Mouse (Mus musculus): ENCODE measurements around the gene Mocs1. TPM values are rescaled to one million over a fixed set of nuclear protein-coding genes. Genes with fewer than 3 reads are reported as not detected.

Gene Mocs1
- 3.3 and 3.5 TPM in 2 replicates for polyA plus RNA-seq (2015; fragmentation: Nextera tagmentation; extraction: Ambion mirVana)

GRCm38 (mm10) chr17:49428239-49428688 lies at the start of gene Mocs1:
Gene Mocs1, plus strand, starts transcription at chr17:49428362.
- Histone ChIP-seq H3K4me2 (replicated peaks) (peak within 1 kb of the TSS; percentile 94), H3K27ac (no peak within 1 kb of the TSS)
- WGBS = under 1% methylated on average over 28 of the region's 28 CpGs

GRCm38 (mm10) chr17:49379645-49380044 lies 48.5 kb upstream of the Mocs1 start:
- Histone ChIP-seq H3K36me3 (no peaks in the 10 kb centered on the region), H3K9ac (replicated peaks) (no peak overlapping the region), H3K27me3 (no peaks in the 10 kb centered on the region), H3K27ac (no peak overlapping the region), H3K9me3 (no peaks in the 10 kb centered on the region), H3K4me2 (replicated peaks) (no peak overlapping the region), H3K4me3 (replicated peaks) (no peak overlapping the region), H3K4me1 (replicated peaks) (0 out of 2 replicates have a peak, but pooled peaks cover 4% of the 10 kb centered on the region)
- ATAC-seq = no peak
- WGBS = 76% methylated on average over 4 of the region's 4 CpGs

More at GRCm38 (mm10) chr17:49428239-49428688, at the start of gene Mocs1:
- Histone ChIP-seq H3K36me3 (no peaks in the 10 kb centered on the region), H3K4me1 (replicated peaks) (peaks cover 23% of the 10 kb centered on the region), H3K27me3 (no peaks in the 10 kb centered on the region), H3K4me3 (replicated peaks) (peak within 1 kb of the TSS; percentile 79), H3K9ac (replicated peaks) (peak within 1 kb of the TSS; percentile 87), H3K9me3 (no peaks in the 10 kb centered on the region)
- peak; percentile 99 for ATAC-seq

- Histone ChIP-seq H3K4me2 (replicated peaks) (no peak overlapping the region), H3K9me3 (0 out of 2 replicates have a peak, but pooled peaks cover 2% of the 10 kb centered on the region), H3K36me3 (no peaks in the 10 kb centered on the region), H3K27ac (no peak overlapping the region), H3K4me1 (replicated peaks) (0 out of 2 replicates have a peak, but pooled peaks cover 4% of the 10 kb centered on the region), H3K27me3 (no peaks in the 10 kb centered on the region), H3K9ac (replicated peaks) (no peak overlapping the region), H3K4me3 (replicated peaks) (no peak overlapping the region)
- no peak for ATAC-seq
- WGBS = 68% methylated on average over 6 of the region's 6 CpGs
These were observed 43.8 kb upstream of the Mocs1 start for GRCm38 (mm10) chr17:49384217-49384943.

- WGBS = 86% methylated on average over 2 of the region's 2 CpGs
- no peaks in the 10 kb centered on the region for H3K27me3 ChIP-seq
- H3K4me3 ChIP-seq (replicated peaks) = no peak overlapping the region
- H3K4me1 ChIP-seq (replicated peaks) = 0 out of 2 replicates have a peak, but pooled peaks cover 7% of the 10 kb centered on the region
- no peak overlapping the region for H3K4me2 ChIP-seq (replicated peaks)
- H3K9me3 ChIP-seq = 0 out of 2 replicates have a peak, but pooled peaks cover 2% of the 10 kb centered on the region
- no peak overlapping the region for H3K27ac ChIP-seq
- ATAC-seq = no peak
- no peaks in the 10 kb centered on the region for H3K36me3 ChIP-seq
- no peak overlapping the region for H3K9ac ChIP-seq (replicated peaks)
These were observed 40.4 kb upstream of the Mocs1 start for GRCm38 (mm10) chr17:49387741-49388140.

- 9% methylated on average over 1 of the region's 1 CpGs for WGBS
- H3K27ac ChIP-seq = no peak overlapping the region
- H3K9me3 ChIP-seq = 0 out of 2 replicates have a peak, but pooled peaks cover under 1% of the 10 kb centered on the region
- H3K4me3 ChIP-seq (replicated peaks) = no peak overlapping the region
- no peaks in the 10 kb centered on the region for H3K27me3 ChIP-seq
- no peak overlapping the region for H3K9ac ChIP-seq (replicated peaks)
- no peaks in the 10 kb centered on the region for H3K36me3 ChIP-seq
- no peak overlapping the region for H3K4me2 ChIP-seq (replicated peaks)
- no peak for ATAC-seq
- 0 out of 2 replicates have a peak, but pooled peaks cover 4% of the 10 kb centered on the region for H3K4me1 ChIP-seq (replicated peaks)
These were observed 35.4 kb upstream of the Mocs1 start for GRCm38 (mm10) chr17:49392751-49393150.

- 70% methylated on average over 1 of the region's 1 CpGs for WGBS
- Histone ChIP-seq H3K27ac (no peak overlapping the region), H3K4me1 (replicated peaks) (0 out of 2 replicates have a peak, but pooled peaks cover 4% of the 10 kb centered on the region), H3K9me3 (no peaks in the 10 kb centered on the region), H3K36me3 (no peaks in the 10 kb centered on the region), H3K27me3 (no peaks in the 10 kb centered on the region), H3K4me3 (replicated peaks) (no peak overlapping the region), H3K9ac (replicated peaks) (no peak overlapping the region), H3K4me2 (replicated peaks) (no peak overlapping the region)
- ATAC-seq = no peak
These were observed 33.3 kb upstream of the Mocs1 start for GRCm38 (mm10) chr17:49394836-49395235.

- H3K9ac ChIP-seq (replicated peaks) = no peak overlapping the region
- no peak overlapping the region for H3K4me2 ChIP-seq (replicated peaks)
- no peak overlapping the region for H3K27ac ChIP-seq
- WGBS = 47% methylated on average over 4 of the region's 4 CpGs
- no peak overlapping the region for H3K4me3 ChIP-seq (replicated peaks)
- no peaks in the 10 kb centered on the region for H3K4me1 ChIP-seq (replicated peaks)
- ATAC-seq = peak; percentile 56
- no peaks in the 10 kb centered on the region for H3K27me3 ChIP-seq
- no peaks in the 10 kb centered on the region for H3K9me3 ChIP-seq
- no peaks in the 10 kb centered on the region for H3K36me3 ChIP-seq
These were observed 28.6 kb upstream of the Mocs1 start for GRCm38 (mm10) chr17:49399605-49400004.

GRCm38 (mm10) chr17:49400130-49400529 lies 28.0 kb upstream of the Mocs1 start:
- Histone ChIP-seq H3K36me3 (no peaks in the 10 kb centered on the region), H3K4me3 (replicated peaks) (no peak overlapping the region), H3K9me3 (no peaks in the 10 kb centered on the region), H3K27me3 (no peaks in the 10 kb centered on the region), H3K9ac (replicated peaks) (no peak overlapping the region), H3K27ac (no peak overlapping the region), H3K4me1 (replicated peaks) (no peaks in the 10 kb centered on the region), H3K4me2 (replicated peaks) (no peak overlapping the region)
- ATAC-seq = peak; percentile 90
- WGBS = 0% methylated on average over 2 of the region's 2 CpGs

GRCm38 (mm10) chr17:49403151-49403550 lies 25.0 kb upstream of the Mocs1 start:
- H3K4me3 ChIP-seq (replicated peaks) = no peak overlapping the region
- ATAC-seq = no peak
- H3K9me3 ChIP-seq = no peaks in the 10 kb centered on the region
- WGBS = 80% methylated on average over 6 of the region's 6 CpGs
- H3K9ac ChIP-seq (replicated peaks) = no peak overlapping the region
- H3K4me2 ChIP-seq (replicated peaks) = no peak overlapping the region
- H3K27ac ChIP-seq = no peak overlapping the region
- H3K27me3 ChIP-seq = no peaks in the 10 kb centered on the region
- no peaks in the 10 kb centered on the region for H3K36me3 ChIP-seq
- no peaks in the 10 kb centered on the region for H3K4me1 ChIP-seq (replicated peaks)

- Histone ChIP-seq H3K4me3 (replicated peaks) (no peak overlapping the region), H3K27me3 (no peaks in the 10 kb centered on the region), H3K36me3 (no peaks in the 10 kb centered on the region), H3K4me2 (replicated peaks) (no peak overlapping the region), H3K9ac (replicated peaks) (no peak overlapping the region), H3K4me1 (replicated peaks) (no peaks in the 10 kb centered on the region), H3K9me3 (no peaks in the 10 kb centered on the region), H3K27ac (no peak overlapping the region)
- ATAC-seq = no peak
- WGBS = 87% methylated on average over 5 of the region's 5 CpGs
These were observed 22.2 kb upstream of the Mocs1 start for GRCm38 (mm10) chr17:49405927-49406326.

- Histone ChIP-seq H3K9me3 (no peaks in the 10 kb centered on the region), H3K27ac (no peak overlapping the region), H3K4me2 (replicated peaks) (no peak overlapping the region), H3K36me3 (no peaks in the 10 kb centered on the region), H3K4me3 (replicated peaks) (no peak overlapping the region), H3K27me3 (no peaks in the 10 kb centered on the region), H3K4me1 (replicated peaks) (no peaks in the 10 kb centered on the region), H3K9ac (replicated peaks) (no peak overlapping the region)
- 74% methylated on average over 5 of the region's 5 CpGs for WGBS
- no peak for ATAC-seq
These were observed 15.2 kb upstream of the Mocs1 start for GRCm38 (mm10) chr17:49412974-49413373.

GRCm38 (mm10) chr17:49413554-49413953 lies 14.6 kb upstream of the Mocs1 start:
- 59% methylated on average over 3 of the region's 3 CpGs for WGBS

More at GRCm38 (mm10) chr17:49413554-49413953, 14.6 kb upstream of the Mocs1 start:
- Histone ChIP-seq H3K36me3 (no peaks in the 10 kb centered on the region), H3K4me3 (replicated peaks) (no peak overlapping the region), H3K9ac (replicated peaks) (no peak overlapping the region), H3K27ac (no peak overlapping the region), H3K4me2 (replicated peaks) (no peak overlapping the region), H3K4me1 (replicated peaks) (no peaks in the 10 kb centered on the region), H3K27me3 (no peaks in the 10 kb centered on the region), H3K9me3 (no peaks in the 10 kb centered on the region)
- no peak for ATAC-seq
